Mouse (Mus musculus) lung, embryonic 15.5 days (tissue): ENCODE data around the gene Chil4. TPM values are rescaled to one million over a fixed set of nuclear protein-coding genes. Genes with fewer than 3 reads are reported as not detected.
"Not testable (repeated sequence)": the region's sequence is repeated elsewhere in the genome, so short reads cannot be mapped to it uniquely, and the experiment has no call there.

Experiments
- ATAC-seq: fragments of 200-750 bp; cut with Nextera tagmentation; 2 replicates; pipeline ENCODE4 v1.8.0; 2017; ENCODE audit warnings: moderate number of reproducible peaks, borderline replicate concordance; ENCODE audit not compliant: low FRiP score, low TSS enrichment; ENCODE audit errors: extremely low read depth
- H3K27ac ChIP-seq: fragments of 300-500 bp; sonication (generic); 2 replicates; pipeline ENCODE4 v1.5.1; 2015; ENCODE audit warnings: moderate library complexity, mild to moderate bottlenecking, inconsistent platforms
- H3K27me3 ChIP-seq: fragments of 300-500 bp; sonication (generic); 2 replicates; pipeline ENCODE4 v1.6.1; 2015; ENCODE audit warnings: inconsistent platforms
- H3K36me3 ChIP-seq: fragments of 300-500 bp; sonication (generic); 2 replicates; pipeline ENCODE4 v1.6.1; 2015; ENCODE audit warnings: inconsistent platforms
- H3K4me1 ChIP-seq: fragments of 300-500 bp; sonication (generic); 2 replicates; pipeline ENCODE4 v1.6.1; 2015; ENCODE audit warnings: inconsistent platforms
- H3K4me2 ChIP-seq: fragments of 300-500 bp; sonication (generic); 2 replicates; pipeline ENCODE4 v1.6.1; 2015; ENCODE audit warnings: inconsistent platforms, mild to moderate bottlenecking, moderate library complexity
- H3K4me3 ChIP-seq: fragments of 300-500 bp; sonication (generic); 2 replicates; pipeline ENCODE4 v1.5.1; 2015; ENCODE audit warnings: mild to moderate bottlenecking, inconsistent platforms
- H3K9ac ChIP-seq: fragments of 300-500 bp; sonication (generic); 2 replicates; pipeline ENCODE4 v1.6.1; 2015; ENCODE audit warnings: inconsistent platforms
- H3K9me3 ChIP-seq: fragments of 300-500 bp; sonication (generic); 2 replicates; pipeline ENCODE4 v1.6.1; 2016; ENCODE audit warnings: inconsistent platforms
- WGBS: fragments of 180-500 bp; shearing (Covaris S2); methylation state at CpG from one replicate; pipeline ENCODE4 v1.1.7; 2015; 5-methylcytosine and 5-hydroxymethylcytosine counted together
- polyA plus RNA-seq: library from polyadenylated mRNA; unstranded; fragments of >200 nt; fragmentation: Nextera tagmentation; extraction: Ambion mirVana; gene quantifications from 2 replicates; pipeline ENCODE4 v1.2.1, GENCODE M21; 2015

The Chil4 gene
- polyA plus RNA-seq, result 0.19 TPM in 1 of 2 replicates, not detected in the other

- no peak within 1 kb of the TSS for H3K9ac ChIP-seq
- no peaks in the 10 kb centered on the region for H3K4me1 ChIP-seq
- no peak within 1 kb of the TSS for H3K4me2 ChIP-seq
- H3K27me3 ChIP-seq, result no peaks in the 10 kb centered on the region
- H3K4me3 ChIP-seq, result no peak within 1 kb of the TSS
- no peaks in the 10 kb centered on the region for H3K36me3 ChIP-seq
- no peak for ATAC-seq
- no peaks in the 10 kb centered on the region for H3K9me3 ChIP-seq
- no peak within 1 kb of the TSS for H3K27ac ChIP-seq
- WGBS, result 88% methylated on average over 2 of the region's 2 CpGs
These were observed at the start of gene Chil4 for GRCm38 (mm10) chr3:106219407-106219806. Gene Chil4 (minus strand): TSS chr3:106219507.

- no peak overlapping the region for H3K27ac ChIP-seq
- 69% methylated on average over 2 of the region's 2 CpGs for WGBS
- no peaks in the 10 kb centered on the region for H3K27me3 ChIP-seq
- no peak overlapping the region for H3K4me3 ChIP-seq
- ATAC-seq, result no peak
- H3K4me1 ChIP-seq, result no peaks in the 10 kb centered on the region
- no peak overlapping the region for H3K4me2 ChIP-seq
- H3K9ac ChIP-seq, result no peak overlapping the region
- H3K36me3 ChIP-seq, result no peaks in the 10 kb centered on the region
- H3K9me3 ChIP-seq, result peaks cover 3% of the 10 kb centered on the region; the same call in 1 of the 2 replicates
These were observed 46.5 kb upstream of the Chil4 start for GRCm38 (mm10) chr3:106265854-106266253.

GRCm38 (mm10) chr3:106264854-106265253 is 45.5 kb upstream of the Chil4 start:
- ATAC-seq, result no peak

DNA sequence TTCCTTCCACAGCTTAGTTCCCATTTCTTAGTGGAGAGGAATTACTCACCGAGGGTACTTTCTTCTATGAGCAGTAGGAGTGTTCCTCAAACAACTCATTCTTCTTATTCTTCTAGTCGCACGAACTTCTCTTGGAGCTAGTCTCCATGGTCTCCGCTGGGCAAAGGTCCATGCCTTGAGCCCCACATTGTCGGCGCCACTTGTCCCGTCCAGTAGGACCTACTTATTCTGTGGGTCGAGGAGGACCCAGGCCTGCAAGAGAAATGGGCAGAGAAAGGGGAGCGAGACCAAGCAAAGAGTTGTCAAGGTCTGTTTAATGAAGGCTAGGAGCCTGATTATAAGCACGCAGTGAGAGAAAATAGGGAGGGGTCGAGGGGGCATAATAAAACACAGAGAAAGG is 37.8 kb upstream of the Chil4 start:
- not testable (repeated sequence) for ATAC-seq, H3K36me3 ChIP-seq, H3K4me2 ChIP-seq, H3K9ac ChIP-seq, H3K4me3 ChIP-seq, H3K27me3 ChIP-seq, H3K27ac ChIP-seq, H3K4me1 ChIP-seq
- WGBS, result 86% methylated on average over 11 of the region's 11 CpGs
- H3K9me3 ChIP-seq, result peaks cover 37% of the 10 kb centered on the region

More at GRCm38 (mm10) chr3:106264854-106265253, 45.5 kb upstream of the Chil4 start:
- Histone ChIP-seq H3K9ac (no peak overlapping the region), H3K27me3 (no peaks in the 10 kb centered on the region), H3K4me1 (no peaks in the 10 kb centered on the region), H3K4me2 (no peak overlapping the region), H3K4me3 (no peak overlapping the region), H3K9me3 (peaks cover 3% of the 10 kb centered on the region; the same call in 1 of the 2 replicates), H3K36me3 (no peaks in the 10 kb centered on the region), H3K27ac (no peak overlapping the region)

GRCm38 (mm10) chr3:106252719-106253118 is 33.4 kb upstream of the Chil4 start:
- Histone ChIP-seq H3K4me1 (no peaks in the 10 kb centered on the region), H3K4me2 (no peak overlapping the region), H3K27ac (no peak overlapping the region), H3K4me3 (no peak overlapping the region), H3K27me3 (no peaks in the 10 kb centered on the region), H3K36me3 (no peaks in the 10 kb centered on the region), H3K9ac (no peak overlapping the region), H3K9me3 (peaks cover 42% of the 10 kb centered on the region; the same call in 1 of the 2 replicates)
- ATAC-seq, result no peak
- 74% methylated on average over 6 of the region's 6 CpGs for WGBS

DNA sequence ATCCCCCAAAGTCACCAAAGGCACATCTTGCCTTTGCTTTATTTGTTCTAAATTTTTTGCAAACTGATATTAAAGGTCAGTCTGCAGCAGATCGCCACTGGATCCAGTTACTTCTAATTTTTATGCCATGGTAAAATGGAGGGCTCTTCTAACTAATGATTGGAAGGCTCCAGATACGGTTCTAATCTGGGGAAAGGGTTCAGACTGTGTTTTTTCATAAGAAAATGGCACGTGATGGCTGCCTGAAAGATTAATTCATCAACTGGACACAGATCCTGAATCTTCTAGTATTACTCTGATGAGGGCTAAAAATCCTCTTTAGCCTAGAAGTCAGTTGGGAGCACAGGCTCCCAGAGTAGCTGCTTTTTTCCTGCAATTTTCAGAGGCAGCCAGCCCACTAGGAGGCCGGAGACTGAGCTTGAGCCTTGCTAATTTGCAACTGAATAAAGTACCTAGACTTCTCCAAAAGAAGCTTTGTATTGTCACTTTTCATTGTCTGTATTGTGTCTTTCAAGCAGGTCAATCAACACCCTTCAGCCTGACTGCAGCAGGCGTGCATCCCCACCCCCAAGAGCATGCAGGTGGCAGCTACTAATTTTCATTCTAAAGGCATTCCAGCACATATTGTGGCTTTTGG is 31.6 kb upstream of the Chil4 start:
- ATAC-seq, H3K27ac ChIP-seq, H3K27me3 ChIP-seq, H3K4me1 ChIP-seq, H3K4me3 ChIP-seq, H3K36me3 ChIP-seq, H3K4me2 ChIP-seq, H3K9ac ChIP-seq: not testable (repeated sequence)
- WGBS, result 71% methylated on average over 5 of the region's 5 CpGs
- peaks cover 33% of the 10 kb centered on the region; the same call in 1 of the 2 replicates for H3K9me3 ChIP-seq

- ATAC-seq, H3K36me3 ChIP-seq: not testable (repeated sequence)
- WGBS, result 80% methylated on average over 9 of the region's 9 CpGs
These were observed 28.1 kb upstream of the Chil4 start for GRCm38 (mm10) chr3:106247369-106247768.

GRCm38 (mm10) chr3:106240210-106240609 is 20.9 kb upstream of the Chil4 start:
- not testable (repeated sequence) for H3K4me2 ChIP-seq, H3K36me3 ChIP-seq, H3K9ac ChIP-seq, H3K27me3 ChIP-seq, ATAC-seq, H3K4me1 ChIP-seq, H3K27ac ChIP-seq, H3K4me3 ChIP-seq
- WGBS, result 87% methylated on average over 1 of the region's 1 CpGs
- peaks cover 12% of the 10 kb centered on the region; the same call in 1 of the 2 replicates for H3K9me3 ChIP-seq

More at GRCm38 (mm10) chr3:106247369-106247768, 28.1 kb upstream of the Chil4 start:
- H3K4me3 ChIP-seq, H3K4me1 ChIP-seq, H3K27ac ChIP-seq, H3K27me3 ChIP-seq, H3K4me2 ChIP-seq, H3K9ac ChIP-seq: not testable (repeated sequence)
- H3K9me3 ChIP-seq, result peaks cover 18% of the 10 kb centered on the region; the same call in 1 of the 2 replicates

- Histone ChIP-seq H3K4me2 (no peak overlapping the region), H3K4me3 (no peak overlapping the region), H3K9me3 (peaks cover 12% of the 10 kb centered on the region; the same call in 1 of the 2 replicates), H3K4me1 (no peaks in the 10 kb centered on the region), H3K9ac (no peak overlapping the region), H3K27me3 (no peaks in the 10 kb centered on the region), H3K36me3 (no peaks in the 10 kb centered on the region), H3K27ac (no peak overlapping the region)
- 88% methylated on average over 5 of the region's 5 CpGs for WGBS
- ATAC-seq, result no peak
These were observed 20.0 kb upstream of the Chil4 start for GRCm38 (mm10) chr3:106239196-106239791.

DNA sequence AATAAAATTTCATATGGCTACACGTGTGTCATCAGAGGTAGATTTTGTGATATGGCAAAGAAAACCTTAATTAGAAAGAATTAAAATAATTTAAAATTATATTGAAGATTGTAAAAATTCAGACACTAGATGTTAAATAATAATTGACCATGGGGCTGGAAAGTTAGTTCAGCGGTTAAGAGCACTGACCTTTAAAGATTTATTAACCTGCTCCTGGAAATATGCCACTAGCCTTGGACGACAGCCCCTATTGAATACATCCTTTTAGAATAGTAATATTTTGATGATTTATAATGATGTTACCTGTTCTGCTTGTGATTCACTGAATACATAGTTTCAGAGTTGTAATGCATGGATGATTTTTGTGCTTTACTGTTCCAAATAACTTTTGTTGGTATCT is 4.1 kb upstream of the Chil4 start:
- H3K36me3 ChIP-seq, H3K4me2 ChIP-seq, H3K4me1 ChIP-seq, H3K9ac ChIP-seq, H3K9me3 ChIP-seq, H3K27ac ChIP-seq, H3K27me3 ChIP-seq, ATAC-seq, H3K4me3 ChIP-seq: not testable (repeated sequence)
- WGBS, result 59% methylated on average over 3 of the region's 3 CpGs

DNA sequence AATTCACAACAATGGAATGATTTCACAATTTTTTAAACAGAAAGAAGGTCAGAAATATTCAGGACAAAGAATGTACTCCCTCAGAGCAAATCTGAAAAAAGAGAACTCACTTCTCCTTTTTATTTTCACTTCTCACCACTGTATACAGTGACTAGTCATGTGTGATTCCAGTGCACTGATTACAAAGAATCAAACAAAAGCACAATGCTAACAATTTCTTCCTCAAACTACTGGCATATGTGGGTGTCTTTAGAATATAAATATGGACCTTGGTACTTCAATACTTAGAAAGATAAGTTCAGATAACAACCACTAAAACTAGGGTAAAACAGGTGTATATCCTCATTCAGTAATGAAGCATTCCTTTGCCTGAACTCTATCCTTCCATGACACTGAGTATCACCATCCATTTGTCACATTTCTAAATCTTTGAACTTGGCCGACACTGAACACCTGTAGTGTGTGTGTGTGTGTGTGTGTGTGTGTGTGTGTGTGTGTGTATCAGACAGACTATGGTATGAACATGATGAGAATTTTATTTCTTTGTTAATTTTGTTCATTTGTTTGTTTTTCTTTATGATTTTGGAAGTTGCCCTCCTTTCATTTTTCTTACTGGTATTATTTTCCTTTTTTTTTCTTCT is 2.4 kb upstream of the Chil4 start:
- WGBS, result 77% methylated on average over 1 of the region's 1 CpGs
- Histone ChIP-seq H3K4me2 (no peak overlapping the region), H3K36me3 (no peaks in the 10 kb centered on the region), H3K27ac (no peak overlapping the region), H3K4me1 (no peaks in the 10 kb centered on the region), H3K9ac (no peak overlapping the region), H3K9me3 (no peaks in the 10 kb centered on the region), H3K27me3 (no peaks in the 10 kb centered on the region), H3K4me3 (no peak overlapping the region)
- no peak for ATAC-seq

GRCm38 (mm10) chr3:106218284-106218954 is 888 bp downstream of the Chil4 start:
- 77% methylated on average over 4 of the region's 4 CpGs for WGBS
- not testable (repeated sequence) for ATAC-seq, H3K4me2 ChIP-seq, H3K27me3 ChIP-seq, H3K4me3 ChIP-seq, H3K4me1 ChIP-seq, H3K9ac ChIP-seq, H3K27ac ChIP-seq, H3K36me3 ChIP-seq, H3K9me3 ChIP-seq
